Mouse (Mus musculus): ENCODE data around the gene Kcnk12. TPM values are rescaled to one million over a fixed set of nuclear protein-coding genes. Genes with fewer than 3 reads are reported as not detected.

Gene Kcnk12
- total and polyA plus RNA-seq, 3 experiments = not detected

GRCm38 (mm10) chr17:87790661-87791060 is 7.1 kb downstream of the Kcnk12 start:
- Histone ChIP-seq H3K36me3 (ENCODE audit: control insufficient read depth in 1 of 2, insufficient read depth in 2 of 2, low read length in 2 of 2) (no peaks in the 10 kb centered on the region), H3K27ac (ENCODE audit: control insufficient read depth, low read depth, low read length) (no peak overlapping the region), H3K9ac (ENCODE audit: control insufficient read depth, low read depth, low read length, poor library complexity, severe bottlenecking) (no peak overlapping the region), H3K4me3 (ENCODE audit: control insufficient read depth in 1 of 2, insufficient read depth in 1 of 2, low read depth in 2 of 2, low read length in 2 of 2) (no peak overlapping the region), H3K79me2 (ENCODE audit: control insufficient read depth, insufficient read depth, low read length, poor library complexity) (no peaks in the 10 kb centered on the region), H3K4me1 (ENCODE audit: control insufficient read depth in 1 of 2, insufficient read depth in 2 of 2, low read length in 2 of 2) (no peaks in the 10 kb centered on the region), H3K27me3 (ENCODE audit: control insufficient read depth in 1 of 2, insufficient read depth in 2 of 2, low read length in 2 of 2) (no peaks in the 10 kb centered on the region), H3K9me3 (replicated peaks; ENCODE audit: insufficient read depth, low read length) (no peaks in the 10 kb centered on the region)
- no peak for TF ChIP-seq KAT2A (conservative IDR thresholded peaks at IDR 0.05; ENCODE audit: low read depth, low read length)
- no peak for TF ChIP-seq USF1 (IDR thresholded peaks at IDR 0.05; ENCODE audit: low read depth, low read length)
- TF ChIP-seq USF2 (IDR thresholded peaks at IDR 0.05; ENCODE audit: borderline replicate concordance in 1 of 2, insufficient read depth in 1 of 2, low read depth in 1 of 2, low read length in 2 of 2) = no peak
- TF ChIP-seq RAD21 (IDR thresholded peaks at IDR 0.05; ENCODE audit: low read depth, low read length) = no peak
- no peak for TF ChIP-seq UBTF (IDR thresholded peaks at IDR 0.05; ENCODE audit: borderline replicate concordance, insufficient read depth, low read depth, low read length)
- TF ChIP-seq MEF2A (IDR thresholded peaks at IDR 0.05; ENCODE audit: extremely low read depth, insufficient replicate concordance, low read depth, low read length, poor library complexity, severe bottlenecking) = no peak
- TF ChIP-seq NELFE (IDR thresholded peaks at IDR 0.05; ENCODE audit: low read depth, low read length) = no peak
- no peak for TF ChIP-seq MYC (IDR thresholded peaks at IDR 0.05; ENCODE audit: low read depth, low read length)
- TF ChIP-seq ELF1 (IDR thresholded peaks at IDR 0.05; ENCODE audit: low read depth, low read length) = no peak
- no peak for TF ChIP-seq ETS1 (IDR thresholded peaks at IDR 0.05; ENCODE audit: low read depth, low read length)
- TF ChIP-seq MYB (IDR thresholded peaks at IDR 0.05; ENCODE audit: low read depth, low read length) = no peak
- DNase-seq (ENCODE audit: low read depth, low spot score) = no peak

- TF ChIP-seq SMC3 (IDR thresholded peaks at IDR 0.05; ENCODE audit: low read depth, low read length) (no peak), NELFE (IDR thresholded peaks at IDR 0.05; ENCODE audit: low read depth, low read length) (no peak), MAX (IDR thresholded peaks at IDR 0.05; ENCODE audit: low read length) (no peak), ZMIZ1 (IDR thresholded peaks at IDR 0.05; ENCODE audit: low read depth, low read length) (no peak), POLR2A (IDR thresholded peaks at IDR 0.05; ENCODE audit: control insufficient read depth in 1 of 2, insufficient read depth in 1 of 2, low read depth in 1 of 2, low read length in 2 of 2, poor library complexity in 1 of 2) (no peak), ZNF384 (IDR thresholded peaks at IDR 0.05; ENCODE audit: low read depth, low read length) (no peak), HCFC1 (IDR thresholded peaks at IDR 0.05; ENCODE audit: low read depth, low read length) (no peak), UBTF (IDR thresholded peaks at IDR 0.05; ENCODE audit: borderline replicate concordance, insufficient read depth, low read depth, low read length) (no peak), NRF1 (IDR thresholded peaks at IDR 0.05; ENCODE audit: insufficient read depth, low read depth, low read length, poor library complexity, severe bottlenecking) (no peak), CHD1 (IDR thresholded peaks at IDR 0.05; ENCODE audit: low read depth, low read length) (no peak), USF1 (IDR thresholded peaks at IDR 0.05; ENCODE audit: low read depth, low read length) (no peak)
- no peak overlapping the region for H3K27ac ChIP-seq (ENCODE audit: control insufficient read depth, low read depth, low read length)
- H3K36me3 ChIP-seq (ENCODE audit: control insufficient read depth in 1 of 2, insufficient read depth in 2 of 2, low read length in 2 of 2) = no peaks in the 10 kb centered on the region
Measured at GRCm38 (mm10) chr17:87788216-87788615, 9.6 kb downstream of the Kcnk12 start.

More at GRCm38 (mm10) chr17:87788216-87788615, 9.6 kb downstream of the Kcnk12 start:
- no peaks in the 10 kb centered on the region for H3K27me3 ChIP-seq (ENCODE audit: control insufficient read depth in 1 of 2, insufficient read depth in 2 of 2, low read length in 2 of 2)
- no peak overlapping the region for H3K9ac ChIP-seq (ENCODE audit: control insufficient read depth, low read depth, low read length, poor library complexity, severe bottlenecking)
- no peak for DNase-seq (ENCODE audit: low read depth, low spot score)
- H3K4me3 ChIP-seq (ENCODE audit: control insufficient read depth in 1 of 2, insufficient read depth in 1 of 2, low read depth in 2 of 2, low read length in 2 of 2) = no peak overlapping the region
- no peaks in the 10 kb centered on the region for H3K9me3 ChIP-seq (replicated peaks; ENCODE audit: insufficient read depth, low read length)
- H3K4me1 ChIP-seq (ENCODE audit: control insufficient read depth in 1 of 2, insufficient read depth in 2 of 2, low read length in 2 of 2) = no peaks in the 10 kb centered on the region
- no peaks in the 10 kb centered on the region for H3K79me2 ChIP-seq (ENCODE audit: control insufficient read depth, insufficient read depth, low read length, poor library complexity)
